Mouse (Mus musculus) heart, embryonic 10.5 days (tissue): ENCODE data around the gene Dcpp2. TPM values are rescaled to one million over a fixed set of nuclear protein-coding genes. Genes with fewer than 3 reads are reported as not detected.
A peak's percentile ranks its signal among the peaks of the same experiment; 100 is the strongest.
"Not testable (repeated sequence)": the region's sequence is repeated elsewhere in the genome, so short reads cannot be mapped to it uniquely, and the experiment has no call there.

Experiments used
- DNase-seq: peaks from one replicate; pipeline ENCODE4 v3.0.0-alpha.2; 2017; ENCODE audit warnings: low spot score
- H3K27ac ChIP-seq: fragments of 300-500 bp; sonication (generic); 2 replicates; pipeline ENCODE4 v1.5.1; 2016; ENCODE audit warnings: mild to moderate bottlenecking
- H3K27me3 ChIP-seq: fragments of 300-500 bp; sonication (generic); 2 replicates; pipeline ENCODE4 v1.6.1; 2016; ENCODE audit warnings: mild to moderate bottlenecking; ENCODE audit not compliant: poor library complexity, insufficient read depth, severe bottlenecking
- H3K36me3 ChIP-seq: fragments of 300-500 bp; sonication (generic); 2 replicates; pipeline ENCODE4 v1.6.1; 2016; ENCODE audit warnings: mild to moderate bottlenecking, moderate library complexity
- H3K4me1 ChIP-seq: fragments of 300-500 bp; sonication (generic); 2 replicates; pipeline ENCODE4 v1.6.1; 2016; ENCODE audit warnings: mild to moderate bottlenecking
- H3K4me3 ChIP-seq: fragments of 300-500 bp; sonication (generic); 2 replicates; pipeline ENCODE4 v1.5.1; 2016; ENCODE audit warnings: mild to moderate bottlenecking, moderate library complexity
- H3K9me3 ChIP-seq: fragments of 300-500 bp; sonication (generic); 2 replicates; pipeline ENCODE4 v1.6.1; 2016; ENCODE audit warnings: mild to moderate bottlenecking, moderate library complexity
- WGBS: fragments of 180-500 bp; shearing (Covaris S2); methylation state at CpG from one replicate; pipeline ENCODE4 v1.1.7; 2016; 5-methylcytosine and 5-hydroxymethylcytosine counted together
- polyA plus RNA-seq: library from polyadenylated mRNA; unstranded; fragments of >200 nt; fragmentation: Nextera tagmentation; extraction: Ambion mirVana; gene quantifications from 2 replicates; pipeline ENCODE4 v1.2.1, GENCODE M21; 2016

The Dcpp2 gene
- polyA plus RNA-seq, 1 experiment from 2014 or later: not detected

DNA sequence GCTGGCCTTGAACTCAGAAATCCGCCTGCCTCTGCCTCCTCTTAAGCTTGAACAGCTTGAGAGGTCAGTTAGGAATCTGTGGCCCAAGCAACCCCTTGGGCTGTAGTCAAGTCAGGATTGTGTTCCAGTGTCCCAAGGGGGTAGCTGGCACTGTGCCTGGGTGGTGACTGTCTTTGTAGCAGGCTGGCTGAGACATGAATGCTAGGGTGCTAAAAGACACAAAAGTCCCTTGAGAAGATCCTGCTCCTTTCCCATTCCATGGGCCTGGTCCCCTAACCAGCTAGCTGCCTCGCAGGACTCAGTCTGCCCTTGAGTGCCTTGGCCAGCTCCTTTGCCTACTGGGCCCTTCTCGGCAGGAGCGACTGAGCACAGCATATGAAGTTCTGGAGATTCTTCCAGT, 17.8 kb upstream of the Dcpp2 start:
- 0 out of 2 replicates have a peak, but pooled peaks cover 4% of the 10 kb centered on the region for H3K4me1 ChIP-seq
- 79% methylated on average over 4 of the region's 4 CpGs for WGBS

GRCm38 (mm10) chr17:23867756-23868155, 12.9 kb upstream of the Dcpp2 start, which contains the start of gene Prss21:
Prss21 (plus strand) TSS chr17:23868056.
- H3K36me3 ChIP-seq: no peaks in the 10 kb centered on the region

More for the DNA sequence above, 17.8 kb upstream of the Dcpp2 start:
- Histone ChIP-seq H3K4me3 (no peak overlapping the region), H3K9me3 (no peaks in the 10 kb centered on the region; the same call in 1 of the 2 replicates), H3K27ac (no peak overlapping the region), H3K27me3 (peaks cover 15% of the 10 kb centered on the region; the same call in 1 of the 2 replicates), H3K36me3 (no peaks in the 10 kb centered on the region)
- no peak for DNase-seq

GRCm38 (mm10) chr17:23868513-23868912, 12.2 kb upstream of the Dcpp2 start:
- DNase-seq: no peak
- Histone ChIP-seq H3K4me1 (peaks cover 6% of the 10 kb centered on the region; the same call in 1 of the 2 replicates), H3K27me3 (0 out of 2 replicates have a peak, but pooled peaks cover 3% of the 10 kb centered on the region), H3K27ac (no peak overlapping the region), H3K36me3 (no peaks in the 10 kb centered on the region), H3K4me3 (no peak overlapping the region), H3K9me3 (no peaks in the 10 kb centered on the region; the same call in 1 of the 2 replicates)
- 82% methylated on average over 11 of the region's 11 CpGs for WGBS

More at GRCm38 (mm10) chr17:23867756-23868155, 12.9 kb upstream of the Dcpp2 start, which contains the start of gene Prss21:
- H3K27ac ChIP-seq: no peak within 1 kb of the TSS
- WGBS: 78% methylated on average over 15 of the region's 15 CpGs
- no peaks in the 10 kb centered on the region; the same call in 1 of the 2 replicates for H3K9me3 ChIP-seq
- H3K4me3 ChIP-seq: no peak within 1 kb of the TSS
- H3K27me3 ChIP-seq: 0 out of 2 replicates have a peak, but pooled peaks cover 3% of the 10 kb centered on the region
- DNase-seq: no peak
- peaks cover 6% of the 10 kb centered on the region; the same call in 1 of the 2 replicates for H3K4me1 ChIP-seq

- Histone ChIP-seq H3K4me3 (no peak overlapping the region), H3K27ac (no peak overlapping the region), H3K27me3 (peaks cover 4% of the 10 kb centered on the region; the same call in 1 of the 2 replicates), H3K4me1 (peaks cover 10% of the 10 kb centered on the region), H3K9me3 (no peaks in the 10 kb centered on the region), H3K36me3 (no peaks in the 10 kb centered on the region)
- DNase-seq: no peak
- WGBS: 43% methylated on average over 8 of the region's 8 CpGs
These were observed 6.5 kb upstream of the Dcpp2 start for GRCm38 (mm10) chr17:23873884-23874856.

DNA sequence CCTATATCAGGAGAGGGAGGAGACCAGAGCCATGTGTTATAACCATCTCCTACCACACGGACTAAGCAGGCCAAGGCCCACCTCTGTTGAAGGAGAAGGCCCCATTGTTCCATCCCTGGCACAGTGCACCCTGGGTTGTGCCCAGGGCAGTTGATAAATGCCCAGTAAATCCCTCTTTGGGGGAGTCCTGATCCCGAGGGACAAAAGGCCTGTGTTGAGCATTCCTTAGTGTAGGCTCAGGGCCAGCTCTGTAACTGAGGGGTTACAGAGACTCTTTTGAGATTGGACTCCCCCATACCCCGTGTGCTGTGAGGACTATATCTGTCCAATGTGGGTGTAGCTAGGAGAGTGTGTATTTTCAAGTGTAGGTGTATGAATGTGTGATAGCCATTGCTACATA, 3.9 kb upstream of the Dcpp2 start:
- no peaks in the 10 kb centered on the region for H3K9me3 ChIP-seq
- peaks cover 4% of the 10 kb centered on the region; the same call in 1 of the 2 replicates for H3K27me3 ChIP-seq
- no peaks in the 10 kb centered on the region for H3K36me3 ChIP-seq
- no peak overlapping the region for H3K4me3 ChIP-seq
- peaks cover 4% of the 10 kb centered on the region for H3K4me1 ChIP-seq
- DNase-seq: no peak
- 59% methylated on average over 3 of the region's 3 CpGs for WGBS
- H3K27ac ChIP-seq: no peak overlapping the region

DNA sequence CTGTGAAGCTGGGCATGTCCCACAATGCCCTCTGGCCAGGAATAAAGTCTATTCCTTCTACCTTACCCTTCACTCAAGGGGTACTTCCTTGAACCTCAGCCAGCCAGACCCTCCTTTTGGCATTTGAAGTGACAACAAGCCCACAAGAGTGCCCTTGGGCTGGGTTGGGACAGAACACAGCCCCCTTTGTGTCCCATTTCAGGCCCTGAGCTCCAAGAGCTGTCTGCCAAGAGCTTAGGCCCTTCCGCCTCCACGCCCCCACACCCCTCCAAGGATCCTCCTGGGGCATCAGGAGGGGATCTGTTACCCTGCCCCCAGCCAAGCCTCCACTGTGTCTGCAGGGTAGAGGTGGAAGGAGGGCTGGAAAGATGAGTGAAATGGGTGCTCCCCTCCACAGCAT, 3.5 kb upstream of the Dcpp2 start:
- H3K9me3 ChIP-seq: no peaks in the 10 kb centered on the region
- H3K27ac ChIP-seq: no peak overlapping the region
- peaks cover 4% of the 10 kb centered on the region; the same call in 1 of the 2 replicates for H3K27me3 ChIP-seq
- WGBS: 82% methylated on average over 2 of the region's 2 CpGs
- H3K4me3 ChIP-seq: no peak overlapping the region
- no peak for DNase-seq
- H3K4me1 ChIP-seq: peaks cover 4% of the 10 kb centered on the region
- H3K36me3 ChIP-seq: no peaks in the 10 kb centered on the region

DNA sequence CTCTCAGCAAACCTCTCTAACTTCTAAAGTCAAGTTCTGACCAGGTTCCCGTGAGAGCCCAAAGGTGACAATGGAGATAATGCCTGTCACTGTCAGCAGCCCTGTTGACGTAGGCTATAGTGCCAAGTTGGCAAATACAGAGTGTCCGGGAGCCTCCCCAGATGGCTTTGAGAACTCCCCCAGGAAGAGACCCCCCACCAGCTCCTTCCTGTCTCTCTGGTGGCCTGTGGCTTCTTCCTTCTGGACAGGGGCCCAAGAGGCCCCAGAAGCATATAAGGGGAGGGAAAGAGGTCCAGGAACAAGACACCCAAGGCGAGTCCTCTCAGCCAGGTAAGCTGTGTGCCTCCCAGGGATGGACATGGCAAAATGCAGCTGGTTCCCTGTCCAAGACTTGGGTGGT, 36.5 kb downstream of the Dcpp2 start, which contains the start of gene Dcpp3:
Dcpp3 (plus strand) TSS at position 301 of the 400 bp plus-strand sequence.
- 60% methylated on average over 4 of the region's 4 CpGs for WGBS
- DNase-seq, H3K27ac ChIP-seq, H3K4me3 ChIP-seq, H3K36me3 ChIP-seq, H3K4me1 ChIP-seq, H3K9me3 ChIP-seq, H3K27me3 ChIP-seq: not testable (repeated sequence)

DNA sequence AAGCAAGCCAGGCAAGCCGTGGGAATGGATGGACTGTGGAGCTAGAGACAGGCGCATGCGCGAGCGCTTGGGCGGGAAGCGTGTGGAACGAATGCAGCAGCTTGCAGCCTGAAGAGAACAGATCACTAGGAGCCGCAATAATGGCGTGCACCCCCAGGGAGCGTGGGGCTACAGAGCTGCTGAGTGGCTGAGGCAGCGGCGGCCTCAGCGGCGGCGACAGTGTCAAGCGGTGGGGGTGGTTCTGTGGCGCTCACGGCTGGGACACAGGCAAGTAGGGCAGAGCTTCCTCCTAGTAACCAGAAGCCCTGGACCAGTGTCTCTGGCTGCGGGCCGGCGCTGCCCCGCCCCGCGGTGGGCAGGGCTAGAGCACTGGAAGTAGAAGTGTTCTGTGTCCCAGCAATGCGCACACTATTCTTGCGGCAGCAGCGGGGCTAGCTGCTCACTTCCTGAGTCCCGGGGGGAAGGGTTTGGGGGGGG, 43.9 kb downstream of the Dcpp2 start:
- WGBS: under 1% methylated on average over 29 of the region's 29 CpGs
- peaks cover 4% of the 10 kb centered on the region; the same call in 1 of the 2 replicates for H3K27me3 ChIP-seq
- H3K4me3 ChIP-seq: peak overlapping the region; percentile 70
- peak; percentile 96 for DNase-seq
- no peaks in the 10 kb centered on the region for H3K36me3 ChIP-seq
- peak overlapping the region; percentile 95 for H3K27ac ChIP-seq
- H3K9me3 ChIP-seq: no peaks in the 10 kb centered on the region
- H3K4me1 ChIP-seq: peaks cover 10% of the 10 kb centered on the region

DNA sequence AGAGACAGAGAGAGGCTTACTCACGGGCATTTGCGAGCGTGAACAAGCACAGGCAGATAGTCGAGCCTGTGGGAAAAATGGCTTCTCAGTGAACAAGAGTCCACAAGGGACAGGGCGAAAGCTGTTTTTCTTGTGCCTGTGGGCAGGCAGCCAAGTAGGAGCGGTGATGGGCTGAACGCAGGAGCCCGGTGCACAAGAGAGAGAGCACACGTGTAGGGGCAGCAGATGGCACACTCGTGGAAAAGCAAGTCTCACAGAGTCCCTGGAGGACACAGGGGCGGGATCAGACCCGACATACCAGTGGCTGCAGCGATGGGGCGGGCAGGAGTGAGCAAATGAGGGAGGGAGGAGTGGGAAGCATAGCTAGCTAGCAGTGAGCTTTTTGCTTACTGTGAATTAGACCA, 44.4 kb downstream of the Dcpp2 start:
- no peaks in the 10 kb centered on the region for H3K36me3 ChIP-seq
- H3K4me3 ChIP-seq: peak overlapping the region; percentile 70
- DNase-seq: peak; percentile 86
- peaks cover 10% of the 10 kb centered on the region for H3K4me1 ChIP-seq
- H3K27me3 ChIP-seq: peaks cover 4% of the 10 kb centered on the region; the same call in 1 of the 2 replicates
- H3K9me3 ChIP-seq: no peaks in the 10 kb centered on the region
- 0% methylated on average over 14 of the region's 14 CpGs for WGBS
- peak overlapping the region; percentile 95 for H3K27ac ChIP-seq

- Histone ChIP-seq H3K9me3 (no peaks in the 10 kb centered on the region), H3K4me3 (no peak overlapping the region), H3K27me3 (peaks cover 4% of the 10 kb centered on the region; the same call in 1 of the 2 replicates), H3K36me3 (no peaks in the 10 kb centered on the region), H3K27ac (no peak overlapping the region), H3K4me1 (no peaks in the 10 kb centered on the region)
- 61% methylated on average over 5 of the region's 5 CpGs for WGBS
- DNase-seq: no peak
These were observed 50.5 kb downstream of the Dcpp2 start for GRCm38 (mm10) chr17:23931157-23931556.

DNA sequence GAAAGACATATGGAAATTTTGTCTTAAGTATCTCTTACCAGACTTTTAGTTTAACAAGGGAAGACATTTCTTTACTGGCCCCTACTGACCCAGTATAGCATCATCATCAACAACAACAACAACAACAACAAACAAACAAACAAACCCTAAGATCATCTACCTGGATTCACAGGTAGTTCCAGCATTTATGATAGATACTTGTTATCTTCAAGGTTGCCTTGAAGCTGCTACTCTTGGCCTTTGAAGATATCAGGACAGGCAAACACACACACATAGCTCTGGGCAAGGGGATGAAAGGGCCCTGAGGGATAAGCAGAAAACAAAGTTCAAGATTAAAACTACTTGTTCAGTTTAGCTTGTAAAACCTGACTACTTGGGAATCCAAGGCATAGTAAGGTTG, 60.7 kb downstream of the Dcpp2 start, which contains the start of gene Sbp:
Sbp (plus strand) TSS at position 301 of the 400 bp plus-strand sequence.
- Histone ChIP-seq H3K9me3 (no peaks in the 10 kb centered on the region), H3K36me3 (no peaks in the 10 kb centered on the region), H3K4me1 (no peaks in the 10 kb centered on the region), H3K4me3 (no peak within 1 kb of the TSS), H3K27me3 (no peaks in the 10 kb centered on the region), H3K27ac (no peak within 1 kb of the TSS)
- no peak for DNase-seq

DNA sequence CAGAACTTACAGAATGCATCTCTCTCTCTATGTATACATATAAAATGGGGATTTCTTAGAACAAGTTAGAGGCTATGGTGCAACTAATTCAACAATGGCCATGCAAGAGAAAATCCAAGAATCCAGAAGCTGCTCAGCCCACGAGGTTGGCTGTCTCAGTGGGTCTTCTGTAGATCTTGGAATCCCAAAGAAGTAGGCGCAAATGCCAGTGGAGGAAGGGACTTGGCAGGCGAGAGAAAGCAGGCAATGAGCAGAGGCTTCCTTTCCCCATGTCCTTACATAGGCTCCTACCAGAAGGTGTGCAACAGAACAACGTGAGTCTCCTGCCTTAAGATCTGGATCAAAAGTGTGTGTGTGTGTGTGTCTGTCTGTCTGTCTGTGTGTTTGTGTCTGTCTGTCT, 66.8 kb downstream of the Dcpp2 start:
- H3K27me3 ChIP-seq, DNase-seq: not testable (repeated sequence)
- WGBS: 71% methylated on average over 4 of the region's 4 CpGs

GRCm38 (mm10) chr17:23949068-23949467, 68.4 kb downstream of the Dcpp2 start:
- no peak overlapping the region for H3K27ac ChIP-seq
- no peak overlapping the region for H3K4me3 ChIP-seq
- H3K27me3 ChIP-seq: no peaks in the 10 kb centered on the region
- WGBS: 67% methylated on average over 2 of the region's 2 CpGs
- no peak for DNase-seq
- H3K9me3 ChIP-seq: no peaks in the 10 kb centered on the region
- H3K36me3 ChIP-seq: no peaks in the 10 kb centered on the region
- no peaks in the 10 kb centered on the region for H3K4me1 ChIP-seq

More for the DNA sequence above, 66.8 kb downstream of the Dcpp2 start:
- not testable (repeated sequence) for H3K9me3 ChIP-seq, H3K27ac ChIP-seq, H3K36me3 ChIP-seq, H3K4me3 ChIP-seq, H3K4me1 ChIP-seq
